Mouse (Mus musculus) thymus, adult 18-20 months (tissue): ENCODE measurements around the gene Gli1.
A peak's percentile ranks its signal among the peaks of the same experiment; 100 is the strongest.

Experiments used
- DNase-seq, 2 experiments: peaks; one replicate each; pipeline ENCODE4 v3.0.0; 2022; ENCODE audit warnings: mixed read lengths in 2 of 2

Gene Gli1

DNA sequence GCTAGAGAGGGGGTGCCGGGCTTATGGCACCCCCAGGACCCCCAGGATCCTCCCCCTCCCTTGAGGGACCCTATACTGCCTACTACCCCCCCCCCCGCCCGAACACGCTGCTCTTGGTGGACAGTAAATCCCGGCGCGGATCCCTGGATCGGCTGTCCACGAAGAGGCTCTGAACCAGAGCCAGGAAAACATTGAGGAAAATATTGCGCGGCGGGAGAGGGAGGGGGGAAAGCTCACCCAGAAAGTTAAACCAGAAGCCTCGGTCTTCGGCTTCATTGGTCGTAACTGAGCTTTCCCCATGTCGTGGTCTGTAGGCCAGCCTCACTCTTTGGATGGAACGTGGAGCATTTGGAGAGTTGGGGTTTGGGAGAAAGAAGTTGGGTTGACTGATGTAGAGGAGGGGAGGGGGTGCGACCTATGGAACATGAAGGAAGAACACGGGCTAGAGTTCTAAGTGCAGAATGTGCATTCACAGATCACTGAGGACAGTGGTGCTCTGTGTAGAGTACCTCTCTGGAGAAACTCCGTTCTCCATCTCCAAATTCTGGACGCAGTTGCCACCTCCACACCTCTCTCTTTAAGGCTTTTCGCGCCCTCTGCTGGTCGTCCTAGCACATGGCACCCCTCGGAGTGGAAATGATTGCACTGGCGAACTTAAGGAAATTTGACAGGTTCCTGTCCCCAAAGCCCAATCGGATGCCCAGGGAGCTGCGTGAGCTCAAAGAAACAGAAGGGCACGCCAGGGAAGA lies at the start of gene Gli1:
Gene Gli1 (minus strand): TSS at position 84 of the 749 bp plus-strand sequence.
- DNase-seq = peak in 1 of 2 experiments; percentile 70

DNA sequence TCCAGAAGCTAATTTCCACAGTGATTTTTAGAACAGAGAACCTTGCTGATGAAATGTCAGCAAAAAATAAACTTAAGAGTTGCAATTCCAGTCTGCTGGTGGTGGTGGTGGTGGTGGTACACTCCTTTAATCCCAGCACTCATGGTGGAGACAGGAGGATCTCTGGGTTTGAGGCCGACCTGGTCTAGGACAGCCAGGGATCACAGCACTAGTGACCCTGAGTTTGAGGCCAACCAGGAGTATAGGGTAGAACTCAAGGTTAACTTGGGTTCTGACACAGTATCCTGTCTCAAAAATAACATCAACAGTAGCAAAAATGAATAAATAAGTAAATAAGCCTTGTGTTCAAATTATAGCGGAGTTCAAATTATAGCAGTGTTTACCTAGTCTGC lies 40.0 kb upstream of the Gli1 start:
- no peak for DNase-seq

DNA sequence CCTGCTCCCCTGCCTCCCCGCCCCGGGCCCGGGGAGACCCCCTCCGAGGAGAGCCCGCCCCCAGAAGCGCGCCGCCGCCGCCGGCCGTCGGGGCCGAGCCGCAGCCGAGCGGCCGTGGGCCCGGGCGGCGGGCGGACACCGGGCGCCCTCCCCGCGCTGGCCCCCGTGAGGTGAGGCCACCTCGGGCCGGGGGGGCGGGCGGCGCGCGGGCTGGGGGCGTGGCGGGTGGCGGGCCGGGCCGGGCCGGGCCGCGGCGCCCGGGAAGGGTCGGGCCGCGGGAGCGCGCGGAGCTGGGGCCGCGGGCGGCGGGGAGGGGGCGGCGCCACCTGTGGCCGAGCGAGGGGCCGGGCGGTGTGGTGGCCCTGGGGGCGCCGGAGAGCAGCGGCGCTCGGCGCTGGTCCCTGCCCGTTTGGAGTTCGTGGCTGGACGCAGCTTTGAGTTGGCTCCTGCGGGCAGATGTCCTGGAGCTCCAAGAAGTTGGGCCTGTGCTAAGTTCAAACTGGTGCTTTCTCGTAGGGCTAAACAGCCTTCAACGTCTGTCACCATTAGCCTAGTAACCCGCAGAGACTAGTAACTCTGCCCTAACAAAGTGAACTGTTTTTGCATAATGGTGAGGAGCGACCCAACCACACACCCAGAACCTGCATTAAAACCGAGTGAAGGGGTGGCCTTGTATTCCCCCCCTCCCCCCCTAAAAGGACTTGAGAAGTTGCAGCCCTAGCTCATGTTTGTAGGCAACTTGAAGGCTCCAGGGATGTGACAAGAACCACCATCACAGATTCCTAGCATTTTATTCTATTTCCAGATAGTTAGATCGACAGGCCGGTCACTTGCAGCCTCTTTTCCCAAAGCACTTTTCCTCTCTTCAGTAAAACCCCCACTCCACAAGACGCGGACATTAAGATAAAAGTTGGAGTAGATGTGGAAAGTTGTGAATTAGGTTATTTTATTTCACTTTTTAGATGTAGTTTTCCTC lies 39.3 kb upstream of the Gli1 start:
- DNase-seq = peak; percentile 24 to 38

DNA sequence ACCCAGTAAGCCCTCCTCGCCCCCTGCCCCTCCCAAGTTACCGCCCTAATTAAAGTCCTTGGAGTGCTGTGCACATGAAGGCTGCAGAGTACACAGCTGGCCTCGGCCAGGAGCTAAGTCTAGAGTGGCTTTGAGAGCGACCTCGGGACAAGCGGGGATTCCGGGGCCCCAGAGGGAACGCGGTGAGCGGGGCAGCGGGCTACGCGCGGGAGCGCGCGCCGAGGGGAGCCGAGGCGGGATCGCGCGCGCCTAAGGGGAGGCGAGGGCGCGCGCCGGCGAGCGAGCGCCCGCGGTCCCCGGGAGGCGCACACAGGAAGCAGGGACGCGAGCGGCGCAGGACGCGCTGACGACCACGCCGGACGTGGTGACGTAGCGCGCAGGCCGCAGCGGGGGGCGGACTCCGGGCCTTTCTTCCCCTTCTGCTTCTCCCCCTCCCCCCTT lies 38.5 kb upstream of the Gli1 start, which contains the start of gene R3hdm2:
Gene R3hdm2 (plus strand): TSS at position 77 of the 441 bp plus-strand sequence.
- peak; percentile 86 to 88 for DNase-seq

DNA sequence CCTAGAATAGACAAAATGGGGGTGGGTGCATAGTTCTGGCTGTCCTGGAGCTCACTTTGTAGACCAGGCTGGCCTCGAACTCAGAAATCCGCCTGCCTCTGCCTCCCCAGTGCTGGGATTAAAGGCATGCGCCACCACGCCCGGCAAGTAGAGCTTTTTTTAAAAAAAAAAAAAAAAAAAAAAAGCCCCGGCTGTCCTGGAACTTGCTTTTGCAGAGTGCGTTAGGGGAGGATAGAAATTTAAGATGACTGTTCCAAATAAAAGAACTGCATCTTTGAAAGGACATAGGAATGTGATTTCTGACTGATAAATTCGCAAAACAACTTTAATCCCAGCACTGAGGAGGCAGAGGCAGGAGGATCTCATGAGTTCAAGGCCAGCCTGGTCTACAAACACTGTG lies 37.9 kb upstream of the Gli1 start:
- DNase-seq = no peak

DNA sequence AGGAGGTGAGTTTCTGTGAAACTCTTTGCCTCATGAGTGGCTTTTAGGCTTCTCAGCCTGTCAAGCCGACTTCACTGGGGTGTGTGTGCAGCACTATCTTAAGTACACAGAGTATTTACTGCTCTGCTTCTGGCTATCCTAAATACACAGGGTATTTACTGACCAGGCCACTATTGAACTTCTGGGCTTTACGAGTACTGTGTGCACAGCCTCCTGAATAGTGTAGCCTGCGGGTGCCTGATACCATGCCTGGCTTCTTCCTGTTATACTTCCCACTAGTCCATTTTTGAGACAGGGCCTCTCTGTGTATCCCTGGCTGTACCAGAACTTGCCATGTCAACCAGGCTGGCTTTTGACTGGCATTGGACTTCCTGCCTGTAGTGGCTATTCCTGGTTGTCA lies 35.9 kb upstream of the Gli1 start:
- no peak for DNase-seq

DNA sequence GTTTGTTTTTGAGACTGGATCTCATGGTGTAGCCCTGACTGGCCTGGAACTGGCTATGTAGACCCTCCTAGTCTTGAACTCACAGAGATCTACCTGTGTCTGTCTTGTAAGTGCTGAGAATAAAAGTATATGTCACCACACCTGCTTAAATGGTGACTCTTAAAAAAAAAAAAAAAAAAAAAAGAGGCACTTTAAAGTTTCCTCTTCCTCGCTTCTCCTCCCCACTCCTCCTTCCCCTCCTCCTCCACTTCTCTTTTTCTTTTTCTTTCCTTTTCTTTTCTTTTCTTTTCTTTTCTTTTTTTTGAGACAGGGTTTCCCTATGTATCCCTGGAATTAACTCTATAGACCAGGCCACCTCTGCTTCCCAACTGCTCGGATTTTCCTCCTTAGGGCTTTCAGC lies 29.2 kb upstream of the Gli1 start:
- DNase-seq = no peak

DNA sequence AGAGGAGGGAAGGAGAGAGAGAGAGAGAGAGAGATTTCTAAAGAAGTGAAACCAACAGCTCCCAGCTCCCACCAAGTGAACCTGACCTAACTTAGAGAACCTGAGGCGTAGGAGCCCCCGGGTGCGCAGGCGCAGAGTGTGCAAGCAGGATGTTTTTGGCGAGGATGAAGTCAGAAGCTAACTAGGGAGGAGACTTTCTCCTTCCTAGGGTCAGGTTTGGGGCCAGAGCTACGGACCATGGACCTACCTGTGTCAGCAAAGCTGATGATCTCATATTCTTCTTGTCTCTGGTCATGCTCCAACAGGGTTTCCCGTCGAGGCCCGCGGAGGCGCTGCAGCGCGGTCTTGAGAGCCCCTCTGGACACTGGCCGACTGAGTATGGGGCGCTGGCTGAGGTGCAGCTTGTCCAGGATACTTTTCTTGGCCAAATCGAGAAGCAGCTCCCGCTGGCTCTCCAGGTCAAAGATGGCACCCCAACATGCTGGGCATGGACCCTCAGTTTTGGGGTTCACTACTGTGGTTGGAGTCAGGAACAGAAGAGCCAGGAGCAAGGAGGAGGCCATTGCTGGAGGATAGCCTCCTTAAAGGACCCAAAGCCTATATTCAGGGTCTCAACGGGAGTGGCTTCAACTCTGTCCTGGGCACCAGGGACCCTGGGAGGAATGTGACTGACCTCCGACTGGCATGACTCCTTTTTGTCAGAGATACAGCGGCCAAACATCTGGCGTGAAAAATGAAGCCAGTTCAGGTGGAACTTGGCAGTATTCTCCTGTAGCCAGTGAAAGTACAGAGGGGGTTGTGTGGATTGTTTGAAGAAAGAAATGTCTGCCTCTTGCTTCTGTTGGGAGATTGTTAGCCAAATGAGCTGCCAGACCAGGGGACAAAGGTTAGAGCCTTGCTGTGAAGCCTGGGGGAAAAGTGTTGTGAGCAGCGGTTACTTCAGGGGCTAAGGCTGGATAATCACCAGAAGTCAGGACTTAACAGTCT lies 28.4 kb upstream of the Gli1 start, which contains the start of gene Inhbc:
Gene Inhbc (minus strand): TSS at position 598 of the 987 bp plus-strand sequence.
- DNase-seq = no peak

DNA sequence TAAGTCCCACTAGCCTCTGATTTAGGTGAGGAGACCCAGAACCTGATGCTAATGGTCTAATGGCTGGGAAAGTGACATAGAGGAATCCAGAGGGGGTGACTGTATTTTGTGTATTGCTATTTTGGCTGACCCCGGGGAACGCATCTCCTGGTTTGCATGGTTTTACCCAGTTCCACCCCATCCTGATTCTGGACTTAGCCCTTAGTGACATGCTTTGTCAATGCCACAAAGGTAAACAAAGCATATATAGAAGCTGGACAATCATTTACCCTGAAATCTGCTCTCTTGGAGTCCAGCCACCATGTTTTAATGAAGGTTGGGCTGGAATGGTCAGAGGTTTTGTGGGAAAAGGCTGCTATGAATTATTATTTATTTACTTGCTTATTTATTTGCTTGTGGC lies 26.5 kb upstream of the Gli1 start:
- DNase-seq = no peak

DNA sequence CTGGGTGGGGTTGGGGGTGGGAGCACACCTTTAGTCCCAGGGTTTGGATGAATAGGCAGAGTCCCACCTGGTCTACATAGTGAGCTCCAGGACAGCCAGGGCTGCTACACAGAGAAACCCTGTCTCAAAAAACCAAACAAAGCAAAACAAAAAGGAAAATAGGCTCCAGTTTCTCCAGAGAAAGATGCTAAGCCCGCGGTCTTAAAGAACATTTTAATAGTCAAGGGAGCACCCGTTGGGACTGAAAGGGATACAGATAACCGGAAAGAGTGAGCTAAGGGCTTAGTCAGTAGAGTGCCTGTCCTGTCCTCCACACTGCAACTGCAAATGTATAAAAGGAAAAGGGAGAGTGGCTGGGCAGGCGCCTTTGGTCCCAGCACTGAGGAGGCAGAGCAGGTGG lies 25.3 kb upstream of the Gli1 start:
- DNase-seq = no peak

DNA sequence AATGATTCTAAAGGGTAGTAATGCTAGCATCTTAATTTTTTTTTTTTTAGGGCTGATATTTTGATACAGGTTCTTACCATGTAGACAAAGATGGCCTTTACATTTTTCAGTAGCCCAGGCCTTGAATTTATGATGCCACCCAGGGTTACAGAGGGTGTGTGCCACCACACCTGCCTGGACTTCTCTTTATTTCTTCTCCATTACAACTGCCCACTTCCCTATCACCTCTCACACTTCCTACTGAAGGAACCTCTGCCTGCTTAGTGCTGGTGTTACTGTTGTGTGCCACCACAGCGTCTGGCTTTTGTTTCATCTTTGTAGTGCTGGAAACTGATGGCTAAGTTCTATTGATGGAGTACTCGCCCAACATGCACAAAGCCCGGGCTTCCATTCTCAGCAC lies 18.9 kb upstream of the Gli1 start:
- DNase-seq = no peak

DNA sequence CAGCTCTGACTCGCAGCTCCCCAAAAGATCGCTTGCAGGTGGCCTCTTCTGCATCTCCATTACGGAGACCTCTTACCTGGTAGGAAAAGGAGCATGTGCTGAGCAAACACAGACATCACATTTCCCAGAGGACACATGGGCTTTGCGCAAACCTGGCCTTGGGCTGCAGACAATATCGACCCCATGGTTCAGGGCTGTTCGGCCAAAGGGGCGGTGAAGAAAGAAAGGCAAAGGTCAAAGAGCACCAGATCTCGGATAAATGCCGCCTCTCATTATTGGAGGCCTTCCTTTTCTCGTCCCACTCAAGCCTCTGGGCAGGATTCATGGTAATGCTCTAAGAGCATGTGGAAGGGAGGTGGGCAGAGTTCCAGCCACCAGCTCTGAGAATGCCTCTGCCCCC lies 13.6 kb upstream of the Gli1 start:
- no peak for DNase-seq

DNA sequence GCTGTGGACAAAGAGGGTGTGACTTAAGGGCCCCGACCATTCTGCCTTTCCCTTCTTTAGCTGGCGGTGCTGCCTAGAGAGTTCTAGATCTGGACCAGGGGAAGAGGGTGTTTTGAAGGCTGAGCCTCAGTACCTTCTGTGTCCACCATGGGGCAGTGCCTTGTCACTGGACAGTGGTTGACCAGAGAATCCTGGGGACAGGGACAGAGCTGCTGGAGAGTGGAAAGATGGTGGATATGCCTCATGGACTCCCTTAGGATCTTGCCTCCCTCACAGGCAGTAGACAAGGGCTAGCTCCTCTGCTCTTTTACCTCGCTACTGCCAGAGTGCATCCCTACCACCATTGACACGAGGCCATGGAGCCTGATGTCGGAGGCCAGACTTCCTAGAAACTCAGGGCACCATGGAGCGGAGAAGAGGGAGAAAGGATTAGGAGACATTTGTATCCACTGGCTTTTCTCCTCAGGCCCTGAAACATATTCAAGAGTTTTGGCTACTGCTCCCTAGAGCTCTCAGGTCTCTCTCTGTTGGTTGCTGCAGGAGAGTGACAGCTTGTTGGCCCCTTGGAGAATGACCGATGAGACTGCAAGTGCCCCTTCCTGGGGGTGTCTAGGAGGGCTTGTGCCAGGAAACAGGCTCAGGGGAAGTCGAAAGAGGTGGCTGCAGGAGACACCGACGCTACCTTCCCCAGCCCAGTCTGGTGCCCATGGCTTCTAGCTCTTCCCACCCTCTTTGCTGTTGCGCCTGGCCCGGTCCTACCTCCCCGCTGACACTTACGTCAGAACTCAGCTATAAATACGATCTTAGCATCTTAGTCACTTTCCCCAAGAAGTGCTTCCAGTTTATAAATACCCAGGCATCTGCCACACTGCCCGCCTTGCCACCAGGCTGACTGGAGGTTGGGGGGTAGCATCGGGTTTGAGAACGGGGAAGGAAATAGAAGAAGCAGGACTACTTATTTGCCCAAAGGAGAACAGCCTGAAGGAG lies 12.4 kb upstream of the Gli1 start, which contains the start of gene Inhbe:
Gene Inhbe (minus strand): TSS at position 503 of the 987 bp plus-strand sequence.
- DNase-seq = no peak

DNA sequence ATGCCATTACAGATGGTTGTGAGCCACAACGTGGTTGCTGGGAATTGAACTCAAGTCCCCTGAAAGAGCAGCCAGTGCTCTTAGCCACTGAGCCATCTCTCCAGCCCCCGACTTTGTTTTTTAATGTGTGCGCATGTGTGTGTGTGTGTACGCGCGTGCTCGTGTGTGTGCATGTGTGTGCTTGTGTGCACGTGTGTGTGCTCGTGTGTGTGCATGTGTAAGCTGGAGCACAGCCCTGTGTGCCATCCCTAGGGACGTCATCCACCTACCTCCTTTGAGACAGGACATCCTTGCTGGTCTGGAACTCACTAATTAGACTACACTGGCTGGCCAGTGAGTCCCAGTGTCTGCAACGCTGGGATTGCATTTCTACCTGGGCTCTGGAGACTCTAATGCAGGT lies 11.0 kb upstream of the Gli1 start:
- DNase-seq = no peak

DNA sequence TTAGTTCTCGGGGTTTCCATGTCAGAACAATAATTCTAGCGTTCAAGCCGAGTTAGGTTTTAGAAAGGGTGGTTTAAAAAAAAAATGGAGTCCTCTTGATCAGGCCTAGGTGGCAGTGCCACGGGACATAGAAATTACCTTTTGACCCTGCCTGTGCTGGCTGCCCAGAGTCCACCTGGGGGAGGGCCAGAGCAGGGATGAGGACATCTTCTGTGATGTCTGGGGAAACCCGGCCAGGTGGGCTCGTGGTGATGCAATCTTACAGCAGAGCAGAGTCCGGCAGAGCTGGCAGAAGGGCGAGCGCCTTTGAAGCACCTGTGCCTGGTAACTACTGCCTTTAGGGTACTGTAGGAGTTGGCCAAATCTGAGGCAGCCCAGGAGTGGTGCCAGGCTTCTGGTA lies 10.4 kb upstream of the Gli1 start:
- DNase-seq = peak in 1 of 2 experiments; percentile 4

DNA sequence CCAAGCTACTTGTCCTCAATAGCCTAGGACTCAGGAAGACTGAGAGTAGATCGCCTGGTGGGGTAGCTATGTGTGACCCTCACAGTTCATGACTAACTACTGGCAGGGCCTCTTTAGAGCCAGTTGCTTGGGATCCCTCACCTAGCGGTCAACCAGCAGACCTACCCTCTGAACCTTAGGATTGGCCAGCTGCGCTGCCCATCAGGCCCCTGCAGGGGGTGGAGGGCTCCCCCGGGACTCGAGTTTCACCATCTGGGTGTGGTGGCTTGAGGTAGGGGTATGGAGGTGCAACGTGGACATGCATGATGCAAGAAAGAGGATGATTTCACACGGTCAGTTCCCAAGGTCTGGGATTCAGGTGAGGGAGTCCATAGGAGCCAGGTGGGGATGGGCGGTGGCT lies 9.9 kb upstream of the Gli1 start:
- peak in 1 of 2 experiments; percentile 4 for DNase-seq

DNA sequence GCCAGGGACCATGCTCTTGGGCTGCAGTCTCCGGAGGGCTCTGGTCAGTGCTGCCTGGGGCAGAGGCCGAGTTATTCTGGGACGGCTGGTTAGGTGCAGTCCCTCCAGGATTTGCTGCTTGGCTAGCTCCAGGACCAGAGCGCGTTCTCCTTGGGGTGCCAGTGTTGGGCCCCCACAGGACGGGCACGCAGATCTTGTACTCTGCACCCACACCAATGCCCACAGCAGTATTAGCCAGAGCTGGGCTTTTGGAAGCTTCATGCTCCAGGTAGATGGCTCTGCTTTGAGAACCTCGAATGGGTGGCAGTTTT lies 9.5 kb upstream of the Gli1 start:
- DNase-seq = no peak

DNA sequence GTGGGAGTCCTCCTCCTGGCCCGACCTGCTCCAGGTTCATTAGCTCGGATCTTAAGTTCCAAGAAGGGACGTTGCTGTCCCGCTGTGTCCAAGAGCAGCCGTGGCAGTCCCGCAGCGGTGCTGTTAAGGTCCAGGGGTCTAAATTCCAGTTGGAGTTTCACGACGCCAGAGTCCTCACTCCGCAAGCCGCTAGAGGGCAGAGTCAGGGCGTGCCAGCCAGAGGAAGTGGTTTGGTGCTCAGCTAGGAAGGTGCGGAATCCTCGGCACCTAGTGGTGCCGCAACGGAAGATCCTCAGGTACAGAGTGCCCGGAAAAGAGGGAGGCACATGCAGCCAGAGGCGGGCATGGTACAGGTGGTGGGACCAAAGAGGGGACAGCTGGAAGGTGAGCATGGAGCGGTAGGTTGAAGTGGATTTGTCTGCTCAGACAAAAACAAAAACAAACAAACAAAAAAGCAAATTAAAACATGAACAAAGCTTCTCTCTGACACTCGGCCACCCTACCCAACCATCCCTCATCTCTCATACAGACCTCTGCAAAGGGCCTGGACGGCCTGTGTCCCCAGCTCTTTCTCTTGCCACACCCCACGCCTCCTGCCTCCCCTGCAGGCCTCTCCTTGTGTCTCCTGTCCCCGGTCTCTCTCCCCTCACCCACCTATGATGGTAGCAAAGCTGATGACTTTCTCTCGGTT lies 9.0 kb upstream of the Gli1 start:
- DNase-seq = peak; percentile 52 to 55

DNA sequence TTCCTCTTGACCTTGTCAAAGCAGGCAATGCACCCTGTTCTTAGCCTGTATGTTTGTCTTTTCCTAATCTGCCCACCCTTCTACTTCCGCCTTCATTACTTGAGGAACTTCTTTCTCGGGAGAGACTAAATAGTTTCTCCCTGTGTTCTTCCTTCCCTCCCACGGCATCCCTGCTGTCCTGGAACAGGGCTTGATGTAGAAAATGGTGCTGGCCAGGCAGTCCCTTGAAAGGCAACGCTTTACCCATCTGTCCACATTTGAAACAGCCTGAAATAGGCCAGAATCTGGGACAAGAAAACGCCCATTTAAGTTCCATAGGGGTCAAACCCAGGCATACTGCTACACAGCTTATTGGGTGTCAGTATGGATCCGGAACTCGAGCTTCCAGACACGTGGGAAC lies 8.0 kb upstream of the Gli1 start:
- DNase-seq = no peak

DNA sequence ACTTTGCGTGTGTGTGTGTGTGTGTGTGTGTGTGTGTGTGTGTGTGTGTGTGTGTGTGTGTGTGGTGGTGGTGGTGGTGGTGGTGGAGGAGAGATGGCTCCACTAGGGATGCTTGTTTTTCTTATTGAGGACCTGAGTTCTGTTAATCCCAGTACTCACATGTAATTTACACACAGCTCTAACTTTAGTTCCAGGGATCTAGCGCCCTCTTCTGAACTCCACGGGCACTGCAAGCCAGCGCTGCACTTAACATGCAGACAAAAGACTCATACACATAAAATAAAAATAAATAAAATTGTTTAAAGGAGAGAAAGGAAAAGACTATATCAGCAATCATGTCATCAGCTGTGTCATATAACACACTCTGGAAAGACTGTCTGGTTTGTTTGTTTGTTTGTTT lies 7.2 kb upstream of the Gli1 start:
- peak in 1 of 2 experiments; percentile 7 for DNase-seq

DNA sequence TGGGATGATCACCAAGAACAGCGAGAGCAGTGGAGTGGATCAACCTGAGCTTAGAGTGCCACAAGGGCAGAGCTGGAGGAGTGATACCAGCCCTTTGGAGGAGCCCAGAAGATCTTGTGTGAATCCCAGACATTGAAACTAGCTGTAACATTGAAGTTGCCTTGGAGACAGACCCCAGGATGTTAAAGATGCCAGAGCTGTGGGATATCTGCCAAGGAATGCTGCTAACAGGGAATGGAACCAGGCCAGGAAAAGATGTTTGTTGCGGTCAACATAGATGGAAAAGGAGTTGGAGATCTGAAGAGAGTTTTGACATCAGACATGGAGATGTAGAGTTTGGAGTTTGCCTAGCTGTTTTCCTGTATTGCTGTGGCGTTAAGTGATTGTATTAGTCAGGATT lies 4.4 kb upstream of the Gli1 start:
- DNase-seq = no peak
